Mouse (Mus musculus) liver, embryonic 14.5 days (tissue): Measurements from ENCODE around the gene Pdxdc1. TPM values are rescaled to one million over a fixed set of nuclear protein-coding genes. Genes with fewer than 3 reads are reported as not detected.

Source experiments
- ATAC-seq: fragments of 200-750 bp; cut with Nextera tagmentation; 2 replicates; pipeline ENCODE4 v1.8.0; 2017; ENCODE audit warnings: moderate number of reproducible peaks, mild to moderate bottlenecking, moderate library complexity; ENCODE audit not compliant: insufficient read depth
- DNase-seq, 3 experiments: peaks; one replicate each; pipeline ENCODE4 v3.0.0-alpha.2; 2012 to 2013; ENCODE audit warnings: low read depth in 3 of 3, low spot score in 3 of 3
- H3K27ac ChIP-seq: fragments of 300-500 bp; sonication (generic); 2 replicates; pipeline ENCODE4 v1.5.1; 2014; ENCODE audit warnings: moderate library complexity, mild to moderate bottlenecking, control low read depth, inconsistent platforms
- H3K27me3 ChIP-seq: fragments of 300-500 bp; sonication (generic); 2 replicates; pipeline ENCODE4 v1.6.1; 2014; ENCODE audit warnings: mild to moderate bottlenecking, low read length, moderate library complexity; ENCODE audit not compliant: control insufficient read depth, insufficient read depth
- H3K36me3 ChIP-seq: fragments of 300-500 bp; sonication (generic); replicated peaks from 2 replicates; pipeline ENCODE4 v1.6.1; 2014; ENCODE audit warnings: low read depth; ENCODE audit not compliant: control insufficient read depth, insufficient read depth
- H3K4me1 ChIP-seq, 2 experiments: fragments of 200-500 bp in 1 of 2; fragments of 300-500 bp in 1 of 2; sonication (generic) in 1 of 2; replicated peaks; 2 replicates each; pipeline ENCODE4 v1.6.1; 2012 to 2014; ENCODE audit warnings: antibody characterized with exemption in 1 of 2, inconsistent platforms in 1 of 2, low read length in 1 of 2; ENCODE audit not compliant: control insufficient read depth in 2 of 2, insufficient read depth in 2 of 2
- H3K4me2 ChIP-seq: fragments of 300-500 bp; sonication (generic); 2 replicates; pipeline ENCODE4 v1.6.1; 2014; ENCODE audit warnings: low read depth, mild to moderate bottlenecking, control low read depth, moderate library complexity
- H3K4me3 ChIP-seq, 2 experiments: fragments of 200-500 bp in 1 of 2; fragments of 300-500 bp in 1 of 2; sonication (generic) in 1 of 2; 2 replicates each; pipeline ENCODE4 v1.5.1; 2012 to 2014; ENCODE audit warnings: low read depth in 2 of 2, low read length in 2 of 2, mild to moderate bottlenecking in 2 of 2, control low read depth in 1 of 2, inconsistent platforms in 1 of 2, moderate library complexity in 1 of 2; ENCODE audit not compliant: insufficient read depth in 1 of 2
- H3K9ac ChIP-seq: fragments of 300-500 bp; sonication (generic); replicated peaks from 2 replicates; pipeline ENCODE4 v1.6.1; 2014; ENCODE audit warnings: mild to moderate bottlenecking, control low read depth, moderate library complexity
- H3K9me3 ChIP-seq: fragments of 300-500 bp; sonication (generic); 2 replicates; pipeline ENCODE4 v1.6.1; 2016; ENCODE audit warnings: low read length, mixed read lengths; ENCODE audit not compliant: control insufficient read depth
- CTCF ChIP-seq: IDR thresholded peaks from 2 replicates; pipeline ENCODE4 v1.5.1; 2016; ENCODE audit warnings: antibody characterized with exemption, low read depth, control low read depth
- EP300 ChIP-seq: IDR thresholded peaks from 2 replicates; pipeline ENCODE4 v1.6.1; 2016; ENCODE audit warnings: antibody characterized with exemption, low read depth
- WGBS: fragments of 180-500 bp; shearing (Covaris S2); extraction: QIAGEN DNeasy Blood & Tissue Kit; methylation state at CpG from one replicate; pipeline ENCODE4 v1.1.7; 2014; ENCODE audit not compliant: insufficient replicate concordance; 5-methylcytosine and 5-hydroxymethylcytosine counted together
- polyA plus RNA-seq, 2 experiments: library from polyadenylated mRNA; depleted of rRNA in 1 of 2; stranded (reverse) in 1 of 2; unstranded in 1 of 2; fragments of >200 nt; fragmentation: Nextera tagmentation in 1 of 2; extraction: Ambion mirVana in 1 of 2; gene quantifications; 2 replicates each; pipeline versions ENCODE4 v1.2.1 to v1.2.3; 2012 to 2014

Pdxdc1 gene
- polyA plus RNA-seq, 2 experiments, result 16.3 to 21.7 TPM

DNA sequence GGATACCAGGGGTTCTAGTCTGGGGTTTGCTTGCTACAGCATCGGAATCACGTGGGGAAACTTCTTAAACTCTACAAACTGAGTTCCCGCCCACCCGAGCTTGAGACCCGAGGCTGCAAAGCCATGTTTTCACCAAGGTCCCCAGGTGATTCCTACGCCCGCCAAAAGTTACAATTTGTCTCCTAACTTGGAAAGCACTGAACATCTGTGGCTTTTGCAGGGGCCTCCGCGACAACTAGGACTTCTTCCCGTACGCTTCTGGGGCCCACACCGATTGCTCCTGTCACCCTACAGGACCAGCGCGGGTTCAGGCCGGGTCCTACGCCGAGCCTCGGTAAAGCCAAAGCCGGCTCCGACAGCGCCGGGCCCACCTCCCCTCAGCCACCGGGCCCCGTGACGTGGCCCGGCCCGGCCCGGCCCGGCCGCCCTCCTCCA is 517 bp downstream of the Pdxdc1 start:
- Histone ChIP-seq H3K36me3 (no peaks in the 10 kb centered on the region), H3K27ac (peak overlapping the region; percentile 38), H3K9ac (peak overlapping the region; percentile 93), H3K4me1 (peaks cover 6 to 19% of the 10 kb centered on the region in 2 experiments), H3K4me2 (peak overlapping the region; percentile 84), H3K27me3 (no peaks in the 10 kb centered on the region), H3K9me3 (no peaks in the 10 kb centered on the region), H3K4me3 (peak overlapping the region; percentile 94 to 95)
- under 1% methylated on average over 30 of the region's 30 CpGs for WGBS
- peak in 1 of 3 experiments; percentile 30 for DNase-seq
- peak; percentile 53; the same call in 1 of the 2 replicates for ATAC-seq
- no peak for TF ChIP-seq CTCF
- TF ChIP-seq EP300, result no peak

DNA sequence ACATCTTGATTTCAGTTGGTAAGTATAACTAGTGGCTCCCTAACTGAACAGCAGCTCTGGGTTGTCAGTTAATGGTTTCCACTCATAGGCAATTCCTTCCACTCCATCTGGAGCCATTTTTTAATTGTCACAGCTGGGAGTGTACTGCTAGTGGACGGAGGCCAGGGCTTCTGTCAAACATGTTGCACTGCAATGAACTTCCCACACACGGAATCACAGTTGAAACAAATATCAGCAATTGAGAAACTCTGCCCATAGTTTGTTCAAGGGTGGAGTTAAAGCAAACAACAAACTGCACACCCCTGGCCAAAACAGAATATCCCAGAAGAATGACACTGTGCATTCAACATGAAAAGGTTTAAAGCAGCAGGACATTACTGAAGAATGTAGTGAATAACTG is 4.0 kb downstream of the Pdxdc1 start:
- no peak for TF ChIP-seq CTCF
- no peak for TF ChIP-seq EP300
- no peak for DNase-seq
- Histone ChIP-seq H3K4me1 (peaks cover 15 to 25% of the 10 kb centered on the region in 2 experiments), H3K36me3 (no peaks in the 10 kb centered on the region), H3K27ac (no peak overlapping the region), H3K9me3 (no peaks in the 10 kb centered on the region), H3K4me2 (no peak overlapping the region), H3K9ac (no peak overlapping the region), H3K27me3 (no peaks in the 10 kb centered on the region), H3K4me3 (no peak overlapping the region)
- 59% methylated on average over 2 of the region's 2 CpGs for WGBS
- no peak for ATAC-seq

DNA sequence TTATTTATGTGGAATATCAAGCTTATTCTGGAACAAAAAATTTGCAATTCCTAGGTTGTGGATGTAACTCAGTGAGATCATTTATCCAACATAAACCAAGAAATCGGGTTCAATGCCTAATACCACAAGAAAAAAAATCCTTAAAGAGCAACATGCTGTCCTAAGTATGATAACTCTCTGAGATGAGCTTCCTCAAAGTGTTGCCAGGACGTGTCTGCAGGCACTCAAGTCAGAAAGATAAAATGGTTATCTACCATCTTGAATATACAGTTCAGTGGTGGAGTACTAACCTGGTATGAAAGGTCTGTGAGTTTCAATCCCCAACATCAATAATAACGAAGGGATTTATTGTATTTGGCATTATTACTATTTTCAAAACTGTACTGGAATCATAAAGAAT is 6.6 kb downstream of the Pdxdc1 start:
- no peak for ATAC-seq
- no peak for TF ChIP-seq EP300
- Histone ChIP-seq H3K4me3 (no peak overlapping the region), H3K4me1 (peaks cover 9 to 12% of the 10 kb centered on the region in 2 experiments), H3K9me3 (no peaks in the 10 kb centered on the region), H3K4me2 (no peak overlapping the region), H3K27me3 (no peaks in the 10 kb centered on the region), H3K9ac (no peak overlapping the region), H3K27ac (no peak overlapping the region), H3K36me3 (no peaks in the 10 kb centered on the region)
- WGBS, result 28% methylated on average over 3 of the region's 3 CpGs
- DNase-seq, result no peak

DNA sequence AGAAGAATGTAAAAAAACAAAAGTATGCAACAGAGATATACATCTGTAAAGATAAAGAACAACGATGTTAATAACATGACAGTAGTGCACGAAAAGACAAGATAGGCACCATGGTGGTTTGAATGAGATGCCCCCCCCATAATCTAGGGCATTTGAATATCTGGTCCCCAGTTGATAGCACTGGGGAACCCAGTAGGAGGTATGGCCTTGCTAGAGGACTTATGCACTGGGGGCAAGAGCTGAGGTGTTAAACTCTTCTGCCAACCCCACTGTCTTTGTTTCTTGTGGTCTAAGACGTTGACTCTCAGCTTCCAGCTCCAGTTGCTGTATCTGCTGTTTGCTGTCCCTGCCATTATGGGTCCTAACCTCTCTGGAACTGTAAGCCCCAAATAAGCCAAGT is 7.2 kb downstream of the Pdxdc1 start:
- no peaks in the 10 kb centered on the region for H3K36me3 ChIP-seq
- peaks cover 9 to 10% of the 10 kb centered on the region in 2 experiments for H3K4me1 ChIP-seq
- 40% methylated on average over 3 of the region's 3 CpGs for WGBS
- no peak overlapping the region for H3K27ac ChIP-seq
- ATAC-seq, result no peak
- DNase-seq, result no peak
- no peaks in the 10 kb centered on the region for H3K9me3 ChIP-seq
- no peak overlapping the region for H3K4me3 ChIP-seq
- no peak for TF ChIP-seq CTCF
- TF ChIP-seq EP300, result no peak
- H3K4me2 ChIP-seq, result no peak overlapping the region
- no peaks in the 10 kb centered on the region for H3K27me3 ChIP-seq
- H3K9ac ChIP-seq, result no peak overlapping the region

DNA sequence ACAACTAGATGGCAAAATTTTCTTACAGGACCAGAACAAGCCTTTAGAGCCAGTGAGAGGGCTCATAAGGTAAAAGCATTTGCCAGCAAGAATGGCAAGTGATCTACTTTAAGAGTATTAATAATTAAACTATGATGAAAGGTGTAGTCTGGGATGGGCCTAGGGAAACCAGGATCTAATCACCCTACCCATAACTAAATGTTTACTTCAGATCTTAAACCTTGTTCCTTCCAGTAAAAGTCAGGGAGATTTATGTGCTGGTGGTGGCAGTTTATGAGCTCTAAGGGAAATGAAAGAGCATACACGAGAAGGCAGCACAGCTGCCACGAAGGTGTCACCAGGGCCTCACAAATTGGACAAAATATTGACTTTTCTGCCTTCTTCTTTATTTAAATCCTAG is 8.8 kb downstream of the Pdxdc1 start:
- WGBS, result 79% methylated on average over 2 of the region's 2 CpGs
- Histone ChIP-seq H3K4me2 (no peak overlapping the region), H3K4me3 (no peak overlapping the region), H3K9me3 (no peaks in the 10 kb centered on the region), H3K27ac (no peak overlapping the region), H3K4me1 (peaks cover 9 to 10% of the 10 kb centered on the region in 2 experiments), H3K9ac (no peak overlapping the region), H3K27me3 (no peaks in the 10 kb centered on the region), H3K36me3 (no peaks in the 10 kb centered on the region)
- TF ChIP-seq EP300 (no peak), CTCF (no peak)
- DNase-seq (no peak), ATAC-seq (no peak)
